Mouse (Mus musculus) layer of hippocampus, adult 11-12 months (tissue): ENCODE data around the gene Bpifb1.
"Not testable (repeated sequence)": the region's sequence is repeated elsewhere in the genome, so short reads cannot be mapped to it uniquely, and the experiment has no call there.

Experiments
- DNase-seq: peaks from one replicate; pipeline ENCODE4 v3.0.0; 2022; ENCODE audit warnings: low spot score

Bpifb1 gene

GRCm38 (mm10) chr2:154211121-154211520, 20.5 kb downstream of the Bpifb1 start:
- no peak for DNase-seq

DNA sequence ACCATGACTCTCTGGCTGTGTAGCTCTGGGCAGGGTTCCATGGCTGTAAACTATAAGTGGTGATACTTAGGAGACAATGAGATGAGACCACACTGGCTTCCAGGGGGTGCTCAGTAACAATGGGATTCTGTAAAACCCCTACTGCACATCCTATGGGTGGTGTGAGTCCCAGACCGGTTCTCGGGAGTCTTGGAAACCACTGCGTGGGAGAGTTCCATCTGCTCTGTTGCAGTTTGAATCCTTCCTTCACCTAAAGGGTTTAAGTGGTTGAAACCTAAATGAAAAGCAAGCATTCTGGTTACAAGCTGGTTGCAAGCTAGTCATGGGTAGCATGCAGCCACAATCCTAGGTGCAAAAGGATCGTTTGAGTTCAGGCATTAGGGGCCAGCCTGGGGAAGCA, 21.3 kb downstream of the Bpifb1 start:
- DNase-seq = peak; percentile 51

DNA sequence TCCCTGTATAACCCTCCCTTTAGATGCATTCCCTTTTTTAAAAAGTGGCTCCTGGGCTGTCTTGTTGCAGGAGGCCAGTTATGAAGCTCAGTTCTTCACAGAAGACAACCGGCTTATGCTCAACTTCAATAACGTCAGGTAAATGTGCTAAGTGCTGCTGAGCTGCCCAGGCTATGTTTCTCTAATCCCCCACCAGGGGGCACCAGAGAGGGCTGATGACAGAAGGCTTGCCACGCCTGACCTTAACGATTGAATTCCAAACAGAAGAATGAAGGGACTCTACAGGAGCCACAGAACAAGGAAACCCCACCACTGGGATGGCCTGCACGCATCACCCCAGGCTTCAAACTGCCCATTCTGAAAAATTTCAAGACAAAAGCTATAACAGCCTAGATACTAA, 24.6 kb downstream of the Bpifb1 start:
- peak; percentile 37 for DNase-seq

DNA sequence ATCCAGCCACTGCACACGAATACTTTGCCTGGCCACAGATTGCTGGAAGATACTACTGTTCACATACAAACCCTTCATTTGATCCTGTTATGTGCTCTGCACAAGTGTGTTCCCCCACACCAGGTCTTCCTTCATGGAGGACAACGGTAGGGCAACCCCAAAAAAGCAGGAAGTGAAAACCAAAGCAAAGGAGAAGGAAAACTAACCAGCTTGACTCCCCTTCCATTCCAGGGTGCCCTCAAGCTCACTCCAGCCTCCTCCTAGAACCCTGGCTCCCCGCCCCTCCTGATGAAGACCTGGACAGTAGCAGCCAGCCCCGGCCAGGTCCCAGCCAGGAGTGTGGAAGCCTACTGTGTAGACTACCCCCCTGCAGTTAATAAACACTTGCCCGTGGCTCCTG, 29.3 kb downstream of the Bpifb1 start:
- DNase-seq = no peak

GRCm38 (mm10) chr2:154223265-154223916, 32.8 kb downstream of the Bpifb1 start, which contains the start of gene Bpifb5:
TSS of gene Bpifb5 (plus strand) at chr2:154223742.
- DNase-seq = no peak

- no peak for DNase-seq
Observed at GRCm38 (mm10) chr2:154223917-154224273, 33.3 kb downstream of the Bpifb1 start.

DNA sequence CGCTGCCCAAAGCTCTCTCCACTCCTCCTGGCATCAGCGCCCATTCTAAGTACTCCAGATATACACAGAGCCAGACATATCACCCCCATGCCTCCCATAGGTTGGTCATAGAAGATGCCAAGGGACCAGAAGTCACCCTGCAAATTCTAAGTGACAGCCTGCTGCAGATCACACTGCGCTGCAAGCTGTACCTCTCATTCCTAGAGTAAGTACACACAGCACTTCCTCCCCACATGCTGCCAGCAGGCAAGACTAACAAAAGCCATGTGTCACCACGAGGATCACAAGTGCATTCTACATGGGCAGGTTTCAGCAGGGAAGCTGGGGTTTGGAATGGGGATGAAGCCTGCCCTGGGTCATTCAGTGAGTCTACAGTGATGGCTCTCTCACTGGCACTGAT, 36.4 kb downstream of the Bpifb1 start:
- DNase-seq = no peak

GRCm38 (mm10) chr2:154227830-154228229, 37.2 kb downstream of the Bpifb1 start:
- no peak for DNase-seq

- peak; percentile 39 for DNase-seq
Observed at GRCm38 (mm10) chr2:154233426-154233825, 42.8 kb downstream of the Bpifb1 start.

DNA sequence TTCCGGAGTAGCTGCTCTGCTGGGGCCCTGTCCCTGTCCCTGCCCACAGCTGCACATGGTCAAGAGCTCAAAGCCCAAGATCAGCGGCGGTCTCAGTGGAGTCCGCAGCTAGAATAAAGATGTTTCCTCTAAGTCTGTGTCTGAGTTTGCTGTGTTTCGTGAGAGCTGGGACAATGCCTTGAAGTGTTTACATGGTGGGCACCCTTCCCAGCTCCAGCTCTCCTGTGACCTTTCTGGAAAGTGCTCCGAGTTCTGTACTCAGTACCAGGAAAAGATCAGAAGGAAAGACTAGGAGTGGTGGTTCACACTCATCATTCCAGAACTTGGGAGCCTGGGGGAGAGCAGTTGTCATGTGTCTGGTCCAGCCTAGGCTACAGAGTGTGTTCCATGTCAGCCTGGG, 50.2 kb downstream of the Bpifb1 start:
- no peak for DNase-seq

DNA sequence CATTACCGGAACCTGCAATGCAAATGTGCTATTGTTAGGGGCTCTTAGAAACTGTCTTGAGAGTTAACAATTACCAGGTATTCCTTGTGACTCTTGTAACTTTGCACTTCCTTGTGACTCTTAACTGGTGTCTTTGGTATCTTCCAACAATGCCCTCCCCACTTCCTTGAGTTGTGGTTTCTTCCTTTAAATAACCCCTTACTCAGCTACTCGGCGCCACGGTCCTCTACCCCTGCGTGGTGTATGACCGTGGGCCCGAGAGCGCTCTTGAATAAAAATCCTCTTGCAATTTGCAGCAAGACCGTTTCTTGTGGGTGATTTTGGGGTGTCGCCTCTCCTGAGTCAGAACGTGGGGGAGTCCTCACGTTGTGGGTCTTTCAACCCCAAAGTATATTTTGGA, 52.1 kb downstream of the Bpifb1 start:
- not testable (repeated sequence) for DNase-seq

- peak; percentile 50 for DNase-seq
Observed at GRCm38 (mm10) chr2:154243356-154244036, 52.9 kb downstream of the Bpifb1 start.

DNA sequence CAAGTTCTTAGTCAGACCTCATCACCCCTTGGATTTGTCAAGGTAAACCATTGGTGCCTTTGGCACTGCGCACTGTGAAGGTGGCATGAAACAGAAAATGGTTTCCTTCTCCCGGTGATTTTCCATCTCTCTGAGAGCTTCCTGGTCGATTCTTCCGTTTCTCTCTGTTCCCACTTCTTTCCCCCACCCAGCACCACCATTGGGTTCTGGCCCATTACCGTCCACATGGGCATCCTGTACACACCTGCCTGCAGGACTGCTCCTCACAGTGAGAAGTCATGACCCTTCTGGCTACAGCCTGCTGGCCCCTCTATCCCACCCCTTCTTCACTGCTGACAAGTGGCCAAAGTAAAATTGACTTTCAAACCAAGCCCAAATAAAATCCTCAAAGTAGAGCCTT, 54.7 kb downstream of the Bpifb1 start:
- DNase-seq = no peak

DNA sequence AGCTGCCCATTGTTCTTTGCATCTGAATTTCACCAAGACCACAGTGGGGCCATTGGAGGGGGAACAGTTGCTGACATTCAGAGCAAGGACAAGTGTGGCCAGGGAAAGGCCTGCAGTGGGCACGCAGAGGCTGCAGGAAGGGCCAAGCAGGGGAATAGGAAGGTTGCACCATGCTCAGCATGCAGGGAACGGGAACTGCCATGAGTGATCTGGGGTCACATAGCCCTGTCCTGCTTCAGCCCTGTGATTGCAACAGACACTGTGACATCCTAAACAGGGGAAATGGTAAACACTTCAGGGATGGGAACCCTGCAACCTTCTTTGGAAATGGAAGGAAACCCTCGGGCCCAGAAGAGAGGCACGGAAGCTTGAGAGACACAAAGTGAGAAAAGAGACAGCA, 64.6 kb downstream of the Bpifb1 start:
- DNase-seq = not testable (repeated sequence)

DNA sequence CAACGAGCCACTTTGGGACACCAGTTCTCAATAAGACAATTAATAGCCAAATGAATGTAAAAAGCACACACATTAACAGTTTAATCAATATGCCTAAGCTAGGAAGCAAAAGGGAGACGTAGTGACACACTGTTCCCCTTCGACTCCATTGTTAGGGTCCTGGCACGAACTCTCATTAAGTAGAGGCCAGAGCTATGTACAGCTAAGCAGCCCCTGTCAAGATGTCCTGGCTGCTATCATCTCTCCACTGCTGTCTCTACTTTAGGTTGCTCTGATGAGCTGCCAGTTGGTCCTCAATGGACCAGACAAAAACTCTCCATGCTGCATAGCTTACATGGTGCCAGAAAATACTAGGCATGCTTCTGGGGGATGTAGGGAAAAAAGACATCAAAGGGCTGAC, 65.2 kb downstream of the Bpifb1 start:
- no peak for DNase-seq

DNA sequence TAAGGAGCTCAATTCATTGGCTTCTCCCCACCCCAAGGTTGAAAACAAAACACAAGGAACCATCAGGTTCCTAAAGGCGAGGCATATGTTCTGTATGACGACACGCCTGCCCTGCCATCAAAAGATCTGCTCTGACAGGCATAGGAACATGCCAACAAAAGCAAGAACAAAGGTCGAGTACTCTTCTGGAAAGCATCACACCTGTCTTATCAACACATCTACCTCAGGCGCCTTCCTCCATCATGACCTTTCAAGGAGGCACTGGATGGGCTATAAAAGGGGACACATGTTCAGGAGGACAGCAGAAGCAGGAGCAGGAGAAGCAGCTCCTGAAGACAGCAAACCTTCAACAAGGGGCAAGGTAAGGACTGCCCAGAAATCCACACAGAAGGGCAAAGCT, 66.9 kb downstream of the Bpifb1 start, which contains the start of gene Bpifb9a:
Bpifb9a (plus strand) TSS at position 301 of the 400 bp plus-strand sequence.
- not testable (repeated sequence) for DNase-seq

DNA sequence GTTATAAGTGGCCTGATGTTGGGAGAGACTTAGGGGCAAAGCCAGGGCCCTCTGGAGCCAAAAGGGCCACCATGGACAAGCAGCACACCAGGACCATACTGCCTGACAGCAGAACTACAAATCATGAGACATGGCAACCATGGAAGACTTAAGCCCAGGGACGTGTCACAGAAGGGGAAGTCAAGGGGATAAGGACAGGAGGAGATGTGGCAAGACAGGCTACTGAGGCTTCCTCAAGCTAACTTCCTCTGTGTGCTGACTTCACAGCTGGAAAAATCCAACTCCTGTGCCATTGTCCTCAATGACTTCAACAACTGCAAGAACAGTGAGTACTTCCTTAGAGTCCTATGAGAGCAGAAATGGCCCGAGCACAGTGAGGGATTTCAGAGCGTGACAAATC, 73.8 kb downstream of the Bpifb1 start:
- not testable (repeated sequence) for DNase-seq
